Mouse (Mus musculus) left cerebral cortex, postnatal 25 days (tissue): ENCODE measurements at regions not wholly inside any gene's neighbourhood (a gene's known extent, or its start where the extent isn't known, plus 50 kb on each side); places are given as distances from the start of the nearest gene placed in this dataset.
A peak's percentile ranks its signal among the peaks of the same experiment; 100 is the strongest.

Experiments used
- DNase-seq, 2 experiments: peaks; one replicate each; pipeline ENCODE4 v3.0.0; 2022; ENCODE audit warnings: low spot score in 2 of 2, mixed read lengths in 1 of 2
- intact Hi-C: fragments of 180-260 bp; cut with DNase I; formaldehyde crosslinking; loops from one replicate; pipeline ENCODE4 v1.15.1; 2025

DNA sequence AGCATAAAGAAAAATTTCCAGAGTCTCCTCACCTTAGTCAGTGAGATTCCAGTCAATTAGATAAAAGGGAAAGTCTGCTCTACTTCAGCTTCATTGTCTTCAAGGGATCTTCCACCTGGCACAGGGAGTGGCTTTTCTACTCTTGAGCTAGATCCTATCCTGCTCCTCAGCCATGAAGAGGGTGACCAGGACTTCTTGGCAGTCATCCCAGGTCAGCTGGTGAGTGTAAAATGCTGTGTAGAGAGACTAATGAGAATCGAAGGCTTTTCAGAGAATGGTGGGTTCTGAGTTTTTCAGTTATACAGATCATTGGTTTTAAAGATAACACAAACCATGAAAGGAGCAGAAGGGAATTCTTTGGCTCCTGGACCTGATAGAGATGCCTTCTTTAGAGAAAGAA is 211.8 kb downstream of the Fam84b start:
- intact Hi-C loops, result no loop called here
- no peak for DNase-seq

DNA sequence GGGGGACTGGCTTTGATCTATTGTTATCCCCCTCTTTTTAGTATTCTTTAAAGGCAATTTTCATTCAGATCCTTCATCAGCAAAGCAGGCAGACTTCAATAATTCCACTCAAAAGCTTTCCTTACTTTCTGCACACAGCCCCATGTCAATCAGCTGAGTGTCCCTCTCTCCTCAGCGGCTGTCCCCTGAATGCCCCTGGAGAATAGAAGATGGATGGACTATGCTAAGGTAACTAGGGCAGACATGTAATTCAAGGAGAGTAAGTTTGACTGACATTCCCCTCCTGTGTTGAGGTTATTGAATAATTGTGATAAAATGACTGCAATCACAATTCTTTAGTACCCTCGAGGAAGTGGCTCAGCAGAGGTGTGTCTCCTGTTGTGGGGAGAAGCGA is 220.1 kb downstream of the Fam84b start:
- no peak for DNase-seq
- intact Hi-C loops, result loop anchor here (5.0 kb wide), 1 partner anchor 189 kb away; no protein-coding TSS in a partner anchor

DNA sequence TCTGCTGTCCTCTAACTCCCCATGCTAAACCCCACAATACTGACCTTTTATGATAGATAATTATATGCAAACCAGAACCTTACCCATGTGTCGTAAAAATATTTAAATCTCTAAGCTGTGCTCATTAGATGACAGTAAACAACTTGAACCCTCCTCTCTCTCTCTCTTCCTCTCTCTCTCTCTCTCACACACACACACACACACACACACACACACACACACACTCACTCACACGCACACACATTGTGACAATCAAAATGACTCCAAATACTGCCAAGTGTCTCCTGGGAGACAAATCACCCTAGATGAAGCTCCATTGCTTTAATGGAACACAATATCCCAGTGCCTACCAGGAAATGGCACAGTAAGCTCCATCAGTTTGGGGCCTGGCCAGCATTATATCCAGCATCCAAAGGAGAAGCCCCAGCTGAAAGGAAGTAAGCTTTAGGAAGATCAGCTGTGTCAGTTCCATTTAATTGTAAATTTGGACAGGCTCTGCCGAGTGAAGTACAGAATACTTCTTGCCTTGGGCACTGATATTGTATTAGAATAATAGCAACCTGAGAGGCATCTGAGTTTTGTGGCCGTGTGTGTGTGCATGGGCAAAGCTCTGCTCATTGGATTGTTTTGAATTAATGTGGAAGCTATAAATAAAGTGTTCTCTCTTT is 220.7 kb downstream of the Fam84b start:
- DNase-seq, result no peak
- intact Hi-C loops, result loop anchor here (5.0 kb wide), 1 partner anchor 189 kb away; no protein-coding TSS in a partner anchor

- intact Hi-C loops, result loop anchor here (5.0 kb wide), 1 partner anchor 191 kb away; no protein-coding TSS in a partner anchor
- DNase-seq, result peak; percentile 21 to 71
Measured at GRCm38 (mm10) chr15:60630756-60631402, 222.7 kb downstream of the Fam84b start.

DNA sequence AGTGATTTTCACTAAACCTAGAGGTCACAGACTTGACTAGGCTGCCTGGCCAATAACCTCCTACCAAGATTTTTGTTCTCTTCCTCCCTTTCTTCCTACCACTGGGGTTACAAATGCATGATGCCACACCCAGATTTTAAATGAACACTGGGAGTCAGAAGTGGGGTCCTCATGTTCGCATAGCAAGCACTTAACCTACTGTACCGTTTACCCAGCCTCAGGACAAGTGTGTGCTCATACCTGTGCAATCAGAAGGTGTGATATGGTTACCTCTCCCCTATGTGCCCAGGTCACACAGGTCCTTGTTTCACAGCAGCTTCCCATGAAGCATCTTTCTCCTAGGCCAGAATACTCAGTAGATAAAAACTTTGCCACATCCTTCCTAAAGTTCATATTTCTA is 234.8 kb downstream of the Fam84b start:
- intact Hi-C loops, result no loop called here

GRCm38 (mm10) chr15:60617371-60617770 is 236.2 kb downstream of the Fam84b start:
- intact Hi-C loops, result no loop called here
- no peak for DNase-seq

More for the DNA sequence above, 234.8 kb downstream of the Fam84b start:
- DNase-seq, result no peak

- no peak for DNase-seq
- intact Hi-C loops, result no loop called here
Measured at GRCm38 (mm10) chr15:60601885-60602284, 251.7 kb downstream of the Fam84b start.

DNA sequence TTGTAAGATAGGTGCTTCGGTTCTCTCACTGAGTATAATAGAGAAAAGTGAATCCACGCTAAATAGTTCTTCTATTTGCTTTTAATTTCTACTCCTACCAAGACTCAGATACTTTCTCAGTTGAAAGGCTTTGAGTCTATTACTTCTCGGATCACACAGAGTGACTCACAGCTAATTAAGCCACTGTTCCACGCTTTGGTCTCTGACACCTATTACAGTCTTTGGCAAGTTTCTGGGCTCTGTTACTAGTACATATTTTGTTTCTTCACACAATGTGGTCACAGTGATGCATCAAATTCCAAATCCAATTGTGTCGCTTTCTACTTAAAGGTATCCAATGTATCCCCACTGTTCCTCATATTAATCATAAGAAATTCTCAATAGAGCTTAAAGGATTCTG is 276.5 kb downstream of the Fam84b start:
- no peak for DNase-seq
- intact Hi-C loops, result no loop called here

DNA sequence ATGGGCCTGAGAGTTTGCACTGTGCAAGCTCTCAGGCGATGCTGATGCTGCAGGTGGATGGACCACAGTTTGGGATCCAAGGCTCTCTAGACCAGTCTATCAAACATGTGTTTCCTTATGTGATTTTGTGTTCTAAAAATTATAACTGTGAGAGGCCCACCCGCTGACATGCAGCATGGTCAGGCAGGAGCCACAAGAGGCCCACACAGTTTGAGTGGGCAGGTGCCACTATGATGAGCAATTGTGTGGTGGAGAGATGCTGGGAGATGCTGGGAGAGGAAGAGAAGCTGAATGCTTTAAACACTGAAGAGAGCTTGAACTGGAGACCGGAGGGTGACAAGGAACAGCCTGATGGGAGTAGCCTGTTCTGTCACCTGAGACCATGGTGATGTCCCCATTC is 287.3 kb downstream of the Fam84b start:
- peak in 1 of 2 experiments; percentile 50 for DNase-seq

DNA sequence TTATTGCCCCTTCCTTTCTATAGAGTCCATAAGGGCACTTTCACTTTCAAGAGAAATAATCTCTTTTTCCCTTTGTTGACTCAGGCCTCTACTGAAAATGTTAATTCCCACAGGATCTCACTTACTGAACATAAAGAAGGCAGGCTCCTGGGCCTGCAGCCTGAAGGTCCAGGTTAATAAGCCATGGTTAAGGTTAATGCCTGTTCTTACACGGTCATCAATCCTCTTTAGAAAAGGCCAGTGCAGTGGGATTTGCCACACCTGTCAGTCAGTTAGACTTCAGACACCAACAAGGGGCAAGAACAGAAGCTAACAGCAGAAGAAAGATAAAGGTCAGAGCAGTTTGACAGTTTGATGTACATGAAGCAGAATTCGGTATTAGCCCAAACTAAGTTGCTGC is 288.6 kb downstream of the Fam84b start:
- no peak for DNase-seq
- intact Hi-C loops, result no loop called here

More for the DNA sequence above, 287.3 kb downstream of the Fam84b start:
- intact Hi-C loops, result no loop called here

GRCm38 (mm10) chr15:60560641-60561040 is 292.9 kb downstream of the Fam84b start:
- intact Hi-C loops, result no loop called here
- no peak for DNase-seq

GRCm38 (mm10) chr15:60555691-60556090 is 297.9 kb downstream of the Fam84b start:
- DNase-seq, result no peak
- intact Hi-C loops, result loop anchor here (10.0 kb wide), 1 partner anchor 1249 kb away; no protein-coding TSS in a partner anchor

GRCm38 (mm10) chr15:60554587-60554986 is 299.0 kb downstream of the Fam84b start:
- no peak for DNase-seq
- intact Hi-C loops, result loop anchor here (10.0 kb wide), 1 partner anchor 1250 kb away; no protein-coding TSS in a partner anchor

DNA sequence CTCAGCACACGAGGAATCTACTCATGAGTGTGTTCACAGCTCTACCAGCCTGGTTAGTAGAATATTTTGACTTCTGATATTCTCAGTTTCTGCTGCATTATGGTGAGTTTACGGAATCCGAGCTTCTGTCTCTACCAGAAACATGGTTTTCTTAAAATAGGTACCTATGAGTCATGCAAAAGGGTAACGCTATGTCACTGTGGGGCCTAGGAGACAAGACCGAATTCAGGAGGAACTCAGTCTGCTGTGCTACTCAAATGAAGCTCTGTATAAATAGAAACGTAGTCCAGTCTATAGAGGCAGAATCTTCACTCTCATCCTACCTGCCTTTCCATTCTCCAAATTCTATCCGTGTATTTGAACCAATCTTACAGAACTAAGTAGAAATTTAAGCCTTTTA is 305.5 kb downstream of the Fam84b start:
- peak in 1 of 2 experiments; percentile 8 for DNase-seq
- intact Hi-C loops, result no loop called here

- intact Hi-C loops, result no loop called here
- no peak for DNase-seq
Measured at GRCm38 (mm10) chr15:60537191-60537590, 316.4 kb downstream of the Fam84b start.

DNA sequence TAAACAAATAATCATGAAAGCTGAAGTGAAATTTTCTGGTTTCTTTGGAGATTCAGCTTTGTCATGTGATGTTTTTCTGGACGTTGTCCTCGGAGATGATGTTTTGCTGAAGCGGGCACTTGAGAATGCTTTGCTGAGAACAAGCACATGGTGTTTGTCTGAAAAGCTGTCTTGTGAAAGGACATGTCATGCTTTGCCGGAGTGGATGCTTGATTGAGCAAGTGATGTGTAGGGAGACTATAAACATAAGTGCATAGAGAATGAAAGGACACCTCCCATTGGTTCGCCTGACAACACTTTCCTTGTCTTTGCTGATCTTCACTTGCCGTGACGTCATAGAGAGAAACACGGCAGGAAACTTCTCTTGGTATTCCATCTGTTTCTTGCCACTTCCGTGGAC is 318.9 kb downstream of the Fam84b start:
- peak in 1 of 2 experiments; percentile 3 for DNase-seq

DNA sequence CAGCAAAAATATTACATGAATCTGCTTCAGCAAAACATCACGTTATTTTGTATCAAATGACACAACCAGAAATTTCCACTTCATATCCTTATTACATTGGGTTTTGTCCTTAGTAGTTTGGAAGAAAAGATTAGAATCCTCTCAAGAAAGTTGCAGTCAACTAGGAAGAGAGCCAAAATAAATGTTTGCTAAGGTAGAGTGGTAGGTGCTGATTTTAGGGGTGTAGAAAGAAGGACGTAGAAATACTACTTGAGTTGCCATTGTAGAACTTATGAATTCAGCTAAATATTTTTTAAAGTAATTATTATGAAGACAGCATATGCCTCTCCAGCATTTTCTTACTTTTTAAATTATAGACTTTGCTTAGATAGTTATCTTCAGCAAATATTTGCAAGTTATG is 336.8 kb downstream of the Fam84b start:
- intact Hi-C loops, result no loop called here

More for the DNA sequence above, 318.9 kb downstream of the Fam84b start:
- intact Hi-C loops, result no loop called here

GRCm38 (mm10) chr15:60476755-60477310 is 376.7 kb downstream of the Fam84b start:
- intact Hi-C loops, result no loop called here
- peak in 1 of 2 experiments; percentile 8 for DNase-seq

More for the DNA sequence above, 336.8 kb downstream of the Fam84b start:
- no peak for DNase-seq

- intact Hi-C loops, result no loop called here
- no peak for DNase-seq
Measured at GRCm38 (mm10) chr15:60475086-60475485, 378.5 kb downstream of the Fam84b start.

GRCm38 (mm10) chr15:60431916-60432315 is 415.5 kb upstream of the 4933412E24Rik start:
- no peak for DNase-seq
- intact Hi-C loops, result no loop called here

DNA sequence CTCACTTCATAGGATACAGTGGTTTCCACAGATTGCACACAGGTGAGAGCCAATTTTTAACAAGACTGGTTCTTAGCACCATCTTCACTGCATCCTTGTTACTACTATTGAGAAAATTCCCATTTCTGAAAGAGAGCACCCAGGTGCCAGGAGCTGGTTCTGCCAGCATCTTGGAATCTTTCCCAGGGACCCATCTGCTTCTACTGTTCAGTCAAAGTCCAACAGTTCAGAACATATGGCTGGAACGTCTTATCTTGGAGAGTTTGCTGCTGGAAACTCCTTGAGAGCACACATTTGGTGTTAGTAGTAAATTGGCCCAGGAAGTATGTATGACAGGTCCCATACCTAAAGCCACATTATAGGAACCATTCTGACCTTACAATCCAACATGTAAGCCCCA is 402.7 kb upstream of the 4933412E24Rik start:
- DNase-seq, result peak; percentile 16 to 74
- intact Hi-C loops, result no loop called here
